Mouse (Mus musculus) midbrain, embryonic 14.5 days (tissue): ENCODE data around the gene Ehf. TPM values are rescaled to one million over a fixed set of nuclear protein-coding genes. Genes with fewer than 3 reads are reported as not detected.

Experiments used
- ATAC-seq: fragments of 200-750 bp; cut with Nextera tagmentation; 2 replicates; pipeline ENCODE4 v1.8.0; 2017; ENCODE audit warnings: moderate number of reproducible peaks, moderate library complexity; ENCODE audit not compliant: low FRiP score, low TSS enrichment
- DNase-seq: peaks from one replicate; pipeline ENCODE4 v3.0.0-alpha.2; 2015
- H3K27ac ChIP-seq: fragments of 300-500 bp; sonication (generic); replicated peaks from 2 replicates; pipeline ENCODE4 v1.5.1; 2014; ENCODE audit warnings: mild to moderate bottlenecking, low read depth, low read length, moderate library complexity
- H3K27me3 ChIP-seq: fragments of 300-500 bp; sonication (generic); 2 replicates; pipeline ENCODE4 v1.6.1; 2014; ENCODE audit warnings: low read length, control low read depth, mixed read lengths; ENCODE audit not compliant: control insufficient read depth, insufficient read depth
- H3K36me3 ChIP-seq: fragments of 300-500 bp; sonication (generic); 2 replicates; pipeline ENCODE4 v1.6.1; 2014; ENCODE audit warnings: low read length, control low read depth; ENCODE audit not compliant: control insufficient read depth, insufficient read depth
- H3K4me1 ChIP-seq: fragments of 300-500 bp; sonication (generic); 2 replicates; pipeline ENCODE4 v1.6.1; 2014; ENCODE audit warnings: mild to moderate bottlenecking, antibody characterized with exemption, low read length, control low read depth; ENCODE audit not compliant: control insufficient read depth, insufficient read depth
- H3K4me2 ChIP-seq: fragments of 300-500 bp; sonication (generic); 2 replicates; pipeline ENCODE4 v1.6.1; 2014; ENCODE audit warnings: mild to moderate bottlenecking, low read length, moderate library complexity
- H3K4me3 ChIP-seq: fragments of 300-500 bp; sonication (generic); replicated peaks from 2 replicates; pipeline ENCODE4 v1.5.1; 2014; ENCODE audit warnings: low read depth, low read length
- H3K9ac ChIP-seq: fragments of 300-500 bp; sonication (generic); replicated peaks from 2 replicates; pipeline ENCODE4 v1.6.1; 2014; ENCODE audit warnings: mild to moderate bottlenecking, low read length, moderate library complexity
- H3K9me3 ChIP-seq: fragments of 300-500 bp; sonication (generic); 2 replicates; pipeline ENCODE4 v1.6.1; 2016; ENCODE audit warnings: low read length, control low read depth, mixed read lengths; ENCODE audit not compliant: control insufficient read depth
- WGBS: fragments of 180-500 bp; shearing (Covaris S2); extraction: QIAGEN DNeasy Blood & Tissue Kit; methylation state at CpG from one replicate; pipeline ENCODE4 v1.1.7; 2014; 5-methylcytosine and 5-hydroxymethylcytosine counted together
- polyA plus RNA-seq: library from polyadenylated mRNA; unstranded; fragments of >200 nt; fragmentation: Nextera tagmentation; extraction: Ambion mirVana; gene quantifications from 2 replicates; pipeline ENCODE4 v1.2.1, GENCODE M21; 2014

The Ehf gene
- polyA plus RNA-seq, 1 experiment from 2014 or later: not detected

DNA sequence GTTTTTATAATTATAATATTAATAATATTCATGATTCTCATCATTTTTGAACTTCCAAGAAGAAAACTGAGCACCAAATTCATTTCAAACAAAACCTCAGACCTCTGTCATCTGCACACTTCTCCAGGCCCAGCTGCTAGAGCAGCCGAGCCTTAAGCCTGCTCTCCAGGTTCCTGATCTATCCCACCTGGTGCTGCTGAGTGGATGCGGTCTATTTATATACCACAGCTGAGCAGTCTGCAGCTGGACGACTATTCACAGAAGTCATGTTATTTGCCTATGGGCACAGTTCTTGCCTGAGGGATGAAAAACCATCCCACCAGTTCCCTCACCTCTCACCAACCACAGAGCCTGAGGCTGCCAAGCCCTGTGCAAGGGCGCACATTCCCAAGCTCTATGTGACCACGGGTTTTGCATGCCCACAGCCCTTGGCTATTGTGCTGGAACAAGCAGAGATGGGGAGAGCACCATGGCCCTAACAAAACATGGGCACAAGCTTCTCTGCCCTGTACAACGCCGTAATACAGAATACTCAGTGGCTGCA is 13.6 kb downstream of the Ehf start:
- Histone ChIP-seq H3K9ac (no peak overlapping the region), H3K4me1 (no peaks in the 10 kb centered on the region), H3K9me3 (no peaks in the 10 kb centered on the region), H3K4me3 (no peak overlapping the region), H3K27ac (no peak overlapping the region), H3K27me3 (no peaks in the 10 kb centered on the region), H3K36me3 (no peaks in the 10 kb centered on the region), H3K4me2 (no peak overlapping the region)
- no peak for DNase-seq
- no peak for ATAC-seq
- 76% methylated on average over 7 of the region's 7 CpGs for WGBS

DNA sequence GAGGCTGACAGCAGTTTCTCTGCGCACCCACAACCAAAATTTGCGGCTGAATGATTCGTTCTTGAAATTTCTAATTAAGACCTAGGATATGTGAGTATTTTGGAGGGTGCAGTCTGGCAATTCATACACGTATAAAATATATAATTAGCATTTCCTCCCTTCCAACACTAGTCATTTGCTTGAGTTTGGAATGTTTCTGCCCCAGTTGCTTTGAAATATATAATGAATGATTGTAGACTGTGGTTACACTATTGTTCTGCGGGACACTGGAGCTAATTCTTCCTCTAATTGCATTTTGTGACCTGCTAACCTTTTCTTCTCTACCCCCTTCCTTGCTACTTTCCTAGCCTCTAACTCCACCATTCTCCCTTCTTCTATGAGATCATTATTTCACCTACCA is 15.4 kb downstream of the Ehf start:
- WGBS: 82% methylated on average over 5 of the region's 5 CpGs
- ATAC-seq: no peak
- H3K9ac ChIP-seq: no peak overlapping the region

DNA sequence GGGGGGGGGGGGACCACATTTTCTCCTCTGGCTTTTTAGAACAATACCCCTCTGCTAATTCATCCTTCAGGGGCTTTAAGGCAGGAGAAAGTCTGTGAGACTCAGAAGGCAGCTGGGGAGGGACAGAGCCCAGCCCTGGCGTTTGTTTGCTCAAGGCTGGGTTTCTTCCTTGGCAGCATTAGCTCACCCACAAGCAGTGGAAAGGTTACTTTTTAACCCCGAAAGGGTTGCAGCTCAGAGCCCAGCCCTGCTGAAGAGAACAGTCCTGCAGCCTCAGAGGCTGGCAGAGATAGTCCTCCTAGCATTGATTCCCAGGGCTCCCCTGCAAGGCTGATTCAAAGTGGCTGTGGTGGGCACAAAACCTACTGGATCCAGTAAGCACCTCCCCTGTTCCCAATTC is 17.5 kb downstream of the Ehf start:
- no peaks in the 10 kb centered on the region for H3K9me3 ChIP-seq
- H3K27me3 ChIP-seq: no peaks in the 10 kb centered on the region
- H3K27ac ChIP-seq: no peak overlapping the region
- 46% methylated on average over 2 of the region's 2 CpGs for WGBS
- no peaks in the 10 kb centered on the region for H3K4me1 ChIP-seq
- no peak for DNase-seq
- H3K4me2 ChIP-seq: no peak overlapping the region
- H3K36me3 ChIP-seq: no peaks in the 10 kb centered on the region
- no peak for ATAC-seq
- no peak overlapping the region for H3K9ac ChIP-seq
- H3K4me3 ChIP-seq: no peak overlapping the region

More for the DNA sequence above, 15.4 kb downstream of the Ehf start:
- Histone ChIP-seq H3K36me3 (no peaks in the 10 kb centered on the region), H3K4me3 (no peak overlapping the region), H3K9me3 (no peaks in the 10 kb centered on the region), H3K27me3 (no peaks in the 10 kb centered on the region), H3K27ac (no peak overlapping the region), H3K4me1 (no peaks in the 10 kb centered on the region), H3K4me2 (no peak overlapping the region)
- no peak for DNase-seq

DNA sequence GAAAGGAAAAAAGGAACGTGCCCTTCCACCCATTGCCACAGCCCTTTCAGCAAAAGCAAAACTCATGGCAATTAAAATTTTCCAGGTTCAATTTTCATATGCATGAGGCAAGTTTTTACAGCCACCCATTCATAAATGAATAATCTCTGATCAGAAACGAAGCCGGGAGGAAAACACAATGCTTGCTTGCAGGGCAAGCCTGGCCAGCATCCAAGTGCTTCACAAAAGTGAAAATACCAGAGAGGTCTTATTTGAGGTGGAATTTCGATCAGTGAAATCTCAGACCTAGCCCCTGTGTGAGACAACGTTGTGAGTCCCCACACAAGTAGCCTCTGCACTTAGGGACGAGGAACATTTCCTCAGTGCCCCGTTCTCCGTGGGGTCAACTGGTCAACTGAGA is 19.3 kb downstream of the Ehf start:
- WGBS: 69% methylated on average over 8 of the region's 8 CpGs
- Histone ChIP-seq H3K27me3 (no peaks in the 10 kb centered on the region), H3K4me3 (no peak overlapping the region)

DNA sequence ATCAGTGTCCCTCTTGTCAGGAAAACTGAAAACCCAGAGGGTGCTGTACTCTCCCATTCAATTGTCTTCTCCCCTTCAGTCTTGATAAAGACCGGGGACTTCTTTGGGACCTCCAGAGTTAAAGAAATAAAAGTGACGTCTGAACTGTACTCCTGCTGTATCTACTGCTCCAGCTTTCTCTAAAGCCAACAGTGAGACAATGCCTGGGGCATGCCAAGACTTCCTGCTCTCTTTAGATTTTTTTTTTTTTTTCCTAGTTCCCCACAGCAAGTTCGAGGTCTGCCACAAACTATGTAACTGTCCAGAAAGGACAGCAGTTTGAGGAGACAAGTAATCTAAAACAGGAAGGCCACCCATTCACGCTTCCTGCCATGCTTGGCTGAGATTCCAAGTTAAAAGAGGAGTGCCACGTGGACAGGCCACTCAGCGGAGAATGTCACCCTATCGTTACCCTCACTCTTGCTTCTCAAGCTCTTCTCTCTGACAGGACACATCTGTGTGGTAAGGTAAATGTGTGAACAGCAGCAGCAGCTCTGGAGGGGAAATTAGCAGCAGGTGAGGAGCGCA is 20.8 kb downstream of the Ehf start:
- H3K4me2 ChIP-seq: no peak overlapping the region
- no peak overlapping the region for H3K27ac ChIP-seq
- no peak overlapping the region for H3K9ac ChIP-seq
- no peak overlapping the region for H3K4me3 ChIP-seq
- no peak for DNase-seq
- no peak for ATAC-seq
- H3K27me3 ChIP-seq: no peaks in the 10 kb centered on the region
- no peaks in the 10 kb centered on the region for H3K9me3 ChIP-seq
- WGBS: 77% methylated on average over 8 of the region's 8 CpGs
- H3K36me3 ChIP-seq: no peaks in the 10 kb centered on the region
- no peaks in the 10 kb centered on the region for H3K4me1 ChIP-seq

More for the DNA sequence above, 19.3 kb downstream of the Ehf start:
- H3K4me1 ChIP-seq: no peaks in the 10 kb centered on the region
- no peaks in the 10 kb centered on the region for H3K9me3 ChIP-seq
- DNase-seq: peak; percentile 38
- no peak overlapping the region for H3K9ac ChIP-seq
- H3K27ac ChIP-seq: no peak overlapping the region
- no peak for ATAC-seq
- no peaks in the 10 kb centered on the region for H3K36me3 ChIP-seq
- H3K4me2 ChIP-seq: no peak overlapping the region

DNA sequence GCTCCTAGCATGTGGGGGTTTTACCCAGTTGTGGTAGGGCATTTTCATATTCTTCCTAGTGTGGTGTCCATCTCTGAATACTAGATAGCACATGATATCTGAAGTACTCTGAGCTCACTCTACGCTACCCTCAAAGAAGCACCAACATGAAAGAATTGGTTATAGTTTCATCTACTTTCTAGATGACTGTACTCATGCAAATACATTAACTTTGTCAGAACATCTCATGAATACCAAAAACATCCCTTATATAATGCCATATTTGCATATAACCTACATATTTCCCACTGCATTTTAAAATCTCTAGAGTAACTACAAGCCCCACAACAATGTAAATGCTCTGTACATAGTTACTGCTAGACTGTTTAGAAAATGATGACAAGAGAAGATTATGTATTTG is 23.2 kb downstream of the Ehf start:
- H3K4me3 ChIP-seq: no peak overlapping the region
- no peak overlapping the region for H3K27ac ChIP-seq
- H3K36me3 ChIP-seq: no peaks in the 10 kb centered on the region
- 94% methylated on average over 1 of the region's 1 CpGs for WGBS
- no peaks in the 10 kb centered on the region for H3K27me3 ChIP-seq
- no peak overlapping the region for H3K9ac ChIP-seq
- no peaks in the 10 kb centered on the region for H3K4me1 ChIP-seq
- H3K4me2 ChIP-seq: no peak overlapping the region
- H3K9me3 ChIP-seq: no peaks in the 10 kb centered on the region
- ATAC-seq: no peak
- DNase-seq: no peak

DNA sequence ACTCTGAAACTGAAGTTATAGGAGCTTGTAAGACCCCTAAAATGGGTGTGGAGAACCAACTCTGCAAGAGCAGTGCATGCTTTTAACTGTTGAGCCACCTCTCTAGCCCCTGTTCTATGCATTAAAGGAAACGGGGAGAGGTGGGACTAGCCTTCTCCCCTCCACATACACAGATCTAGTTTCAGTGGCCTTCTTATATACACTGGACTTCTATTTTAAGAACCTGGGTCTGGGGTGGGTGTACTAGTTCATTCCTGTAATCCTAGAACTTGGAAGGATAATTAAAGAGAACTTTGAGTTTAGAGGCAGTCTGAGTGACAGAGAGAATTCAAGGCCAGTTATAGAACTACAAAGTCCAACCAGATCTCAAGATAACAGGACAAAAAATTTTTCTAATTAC is 24.6 kb downstream of the Ehf start:
- WGBS: 83% methylated on average over 1 of the region's 1 CpGs
- Histone ChIP-seq H3K4me2 (no peak overlapping the region), H3K27ac (no peak overlapping the region), H3K4me1 (no peaks in the 10 kb centered on the region), H3K36me3 (no peaks in the 10 kb centered on the region), H3K27me3 (no peaks in the 10 kb centered on the region), H3K9ac (no peak overlapping the region), H3K4me3 (no peak overlapping the region), H3K9me3 (no peaks in the 10 kb centered on the region)
- no peak for ATAC-seq
- no peak for DNase-seq

DNA sequence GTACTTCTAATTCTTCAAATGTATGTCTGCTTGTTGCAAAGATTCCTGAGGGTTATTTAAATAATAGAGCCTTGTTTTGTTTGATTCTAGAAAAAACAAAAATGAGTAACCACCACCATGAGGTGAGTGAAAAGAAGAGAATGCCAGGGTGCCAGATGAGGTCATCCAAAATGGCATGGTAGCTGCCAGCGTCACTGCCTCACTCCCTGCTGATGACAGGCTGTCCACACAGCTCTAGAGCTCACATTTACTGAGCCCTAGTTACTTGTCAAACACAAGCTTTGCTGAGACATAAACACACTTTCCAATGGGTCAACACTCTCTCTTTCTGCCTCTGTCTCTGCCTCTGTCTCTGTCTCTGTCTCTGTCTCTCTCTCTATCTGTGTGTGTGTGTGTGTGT is 25.3 kb downstream of the Ehf start:
- H3K36me3 ChIP-seq: no peaks in the 10 kb centered on the region
- no peak overlapping the region for H3K4me2 ChIP-seq
- DNase-seq: no peak
- no peaks in the 10 kb centered on the region for H3K9me3 ChIP-seq
- no peaks in the 10 kb centered on the region for H3K4me1 ChIP-seq
- H3K4me3 ChIP-seq: no peak overlapping the region
- no peak for ATAC-seq
- no peak overlapping the region for H3K9ac ChIP-seq
- no peaks in the 10 kb centered on the region for H3K27me3 ChIP-seq
- no peak overlapping the region for H3K27ac ChIP-seq
- 60% methylated on average over 1 of the region's 1 CpGs for WGBS

DNA sequence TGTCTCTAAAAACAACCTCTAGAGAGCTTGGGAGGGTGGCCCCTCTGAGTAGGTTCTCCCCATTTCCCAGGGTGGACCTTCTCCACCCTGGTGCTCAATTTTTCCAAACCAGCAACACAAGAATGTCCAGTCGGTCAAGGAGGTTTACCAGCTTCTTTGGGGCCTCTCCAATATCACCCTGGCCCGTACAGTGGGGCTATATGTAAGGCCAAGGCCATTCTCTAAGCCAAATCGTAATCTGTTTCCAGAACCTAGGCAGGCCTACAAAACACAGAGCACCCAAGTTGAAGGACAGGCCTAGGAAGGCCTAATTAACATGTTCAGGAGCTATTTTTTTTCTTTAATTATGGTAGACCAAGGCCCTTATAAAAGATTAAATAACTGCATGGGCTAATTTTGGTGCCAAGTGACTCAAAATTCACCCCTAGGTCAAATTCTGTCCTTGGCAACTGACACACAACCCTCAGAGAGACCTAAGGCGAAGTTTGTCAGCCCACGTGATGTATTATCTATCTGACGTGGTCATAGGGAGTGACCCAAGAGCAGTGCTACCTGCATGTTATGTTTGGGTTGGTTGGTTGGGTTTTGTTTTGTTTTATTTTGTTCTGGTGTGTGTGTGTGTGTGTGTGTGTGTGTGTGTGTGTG is 27.6 kb downstream of the Ehf start:
- DNase-seq (no peak), ATAC-seq (no peak)
- no peak overlapping the region for H3K9ac ChIP-seq
- H3K4me2 ChIP-seq: no peak overlapping the region
- WGBS: 86% methylated on average over 6 of the region's 6 CpGs
- H3K27ac ChIP-seq: no peak overlapping the region
- no peaks in the 10 kb centered on the region for H3K36me3 ChIP-seq
- no peaks in the 10 kb centered on the region for H3K27me3 ChIP-seq
- no peak overlapping the region for H3K4me3 ChIP-seq
- no peaks in the 10 kb centered on the region for H3K9me3 ChIP-seq
- no peaks in the 10 kb centered on the region for H3K4me1 ChIP-seq
